Mouse (Mus musculus) gastrocnemius, postnatal 25 days (tissue): ENCODE measurements at regions not wholly inside any gene's neighbourhood (a gene's known extent, or its start where the extent isn't known, plus 50 kb on each side); places are given as distances from the start of the nearest gene placed in this dataset.

Experiments
- DNase-seq: peaks from one replicate; pipeline ENCODE4 v3.0.0; 2022

- no peak for DNase-seq
These were observed 894.3 kb upstream of the Car8 start for GRCm38 (mm10) chr4:9132982-9133625.

GRCm38 (mm10) chr4:9132356-9132755 is 893.5 kb upstream of the Car8 start:
- DNase-seq: no peak

GRCm38 (mm10) chr4:9131610-9132009 is 892.8 kb upstream of the Car8 start:
- DNase-seq: no peak

GRCm38 (mm10) chr4:9125236-9125963 is 886.6 kb upstream of the Car8 start:
- DNase-seq: no peak

- no peak for DNase-seq
These were observed 885.9 kb upstream of the Car8 start for GRCm38 (mm10) chr4:9124586-9125232.

GRCm38 (mm10) chr4:9124109-9124508 is 885.3 kb upstream of the Car8 start:
- DNase-seq: no peak

GRCm38 (mm10) chr4:9123396-9124031 is 884.7 kb upstream of the Car8 start:
- no peak for DNase-seq

GRCm38 (mm10) chr4:9122639-9123286 is 883.9 kb upstream of the Car8 start:
- no peak for DNase-seq

- DNase-seq: no peak
These were observed 878.3 kb upstream of the Car8 start for GRCm38 (mm10) chr4:9116955-9117647.

GRCm38 (mm10) chr4:9115874-9116273 is 877.0 kb upstream of the Car8 start:
- DNase-seq: no peak

- DNase-seq: no peak
These were observed 875.1 kb upstream of the Car8 start for GRCm38 (mm10) chr4:9113982-9114381.

- no peak for DNase-seq
These were observed 871.5 kb upstream of the Car8 start for GRCm38 (mm10) chr4:9110355-9110754.

- DNase-seq: peak; percentile 29
These were observed 868.5 kb upstream of the Car8 start for GRCm38 (mm10) chr4:9107295-9107694.

GRCm38 (mm10) chr4:9106778-9107177 is 867.9 kb upstream of the Car8 start:
- DNase-seq: no peak

- no peak for DNase-seq
These were observed 865.8 kb upstream of the Car8 start for GRCm38 (mm10) chr4:9104657-9105056.

GRCm38 (mm10) chr4:9103958-9104357 is 865.1 kb upstream of the Car8 start:
- DNase-seq: no peak

- DNase-seq: peak; percentile 61
These were observed 858.2 kb upstream of the Car8 start for GRCm38 (mm10) chr4:9096809-9097700.

GRCm38 (mm10) chr4:9096274-9096673 is 857.4 kb upstream of the Car8 start:
- no peak for DNase-seq

GRCm38 (mm10) chr4:9095646-9096045 is 856.8 kb upstream of the Car8 start:
- peak; percentile 9 for DNase-seq

GRCm38 (mm10) chr4:9094522-9094921 is 855.7 kb upstream of the Car8 start:
- peak; percentile 72 for DNase-seq

GRCm38 (mm10) chr4:9094076-9094475 is 855.2 kb upstream of the Car8 start:
- no peak for DNase-seq
